Mouse (Mus musculus): ENCODE data around the gene Spef1. TPM values are rescaled to one million over a fixed set of nuclear protein-coding genes. Genes with fewer than 3 reads are reported as not detected.

Spef1 gene
- polyA plus RNA-seq, 1 experiment from 2014 or later = 1.2 TPM

- Histone ChIP-seq H3K9me3 (replicated peaks) (no peaks in the 10 kb centered on the region), H3K9ac (peak overlapping the region; percentile 97), H3K27me3 (no peaks in the 10 kb centered on the region), H3K36me3 (peaks cover 43% of the 10 kb centered on the region), H3K4me3 (replicated peaks) (peak overlapping the region; percentile 92), H3K27ac (peak overlapping the region; percentile 98), H3K4me2 (peak overlapping the region; percentile 82), H3K4me1 (replicated peaks) (peaks cover 63% of the 10 kb centered on the region)
- 26% methylated on average over 3 of the region's 3 CpGs for WGBS (ENCODE audit: insufficient replicate concordance)
- ATAC-seq (ENCODE audit: low read depth) (no peak), DNase-seq (no peak)
Observed at GRCm38 (mm10) chr2:131187602-131187922, 480 bp upstream of the Spef1 start.

- H3K27ac ChIP-seq = peak overlapping the region; percentile 98
- H3K27me3 ChIP-seq = no peaks in the 10 kb centered on the region
- WGBS (ENCODE audit: insufficient replicate concordance) = 2% methylated on average over 14 of the region's 14 CpGs
- ATAC-seq (ENCODE audit: low read depth) (peak; percentile 52), DNase-seq (no peak)
- peak overlapping the region; percentile 97 for H3K9ac ChIP-seq
- peaks cover 57% of the 10 kb centered on the region for H3K4me1 ChIP-seq (replicated peaks)
- no peaks in the 10 kb centered on the region for H3K9me3 ChIP-seq (replicated peaks)
- peak overlapping the region; percentile 92 for H3K4me3 ChIP-seq (replicated peaks)
- peak overlapping the region; percentile 82 for H3K4me2 ChIP-seq
- peaks cover 31% of the 10 kb centered on the region for H3K36me3 ChIP-seq
Observed at GRCm38 (mm10) chr2:131186343-131186742, 739 bp downstream of the Spef1 start.

GRCm38 (mm10) chr2:131179990-131180587, 7.0 kb downstream of the Spef1 start, which contains the start of gene Cenpb:
Gene Cenpb, minus strand, starts transcription at chr2:131180067.
- 3% methylated on average over 51 of the region's 57 CpGs for WGBS (ENCODE audit: insufficient replicate concordance)
- no peaks in the 10 kb centered on the region for H3K9me3 ChIP-seq (replicated peaks)
- peak within 1 kb of the TSS; percentile 96 for H3K9ac ChIP-seq
- peaks cover 57% of the 10 kb centered on the region for H3K4me1 ChIP-seq (replicated peaks)
- peak within 1 kb of the TSS; percentile 82 for H3K4me3 ChIP-seq (replicated peaks)
- no peaks in the 10 kb centered on the region for H3K27me3 ChIP-seq
- ATAC-seq (ENCODE audit: low read depth) (peak; percentile 83), DNase-seq (peak; percentile 72)
- H3K4me2 ChIP-seq = peak within 1 kb of the TSS; percentile 98
- peaks cover 13% of the 10 kb centered on the region for H3K36me3 ChIP-seq
- H3K27ac ChIP-seq = peak within 1 kb of the TSS; percentile 94

GRCm38 (mm10) chr2:131179246-131179886, 7.7 kb downstream of the Spef1 start:
- Histone ChIP-seq H3K27me3 (peaks cover 3% of the 10 kb centered on the region), H3K36me3 (peaks cover 13% of the 10 kb centered on the region), H3K4me2 (peak overlapping the region; percentile 98), H3K27ac (peak overlapping the region; percentile 94), H3K4me1 (replicated peaks) (peaks cover 65% of the 10 kb centered on the region), H3K9ac (peak overlapping the region; percentile 96), H3K4me3 (replicated peaks) (peak overlapping the region; percentile 82), H3K9me3 (replicated peaks) (no peaks in the 10 kb centered on the region)
- ATAC-seq (ENCODE audit: low read depth) = peak; percentile 67
- peak; percentile 53 for DNase-seq
- WGBS (ENCODE audit: insufficient replicate concordance) = 1% methylated on average over 67 of the region's 67 CpGs

GRCm38 (mm10) chr2:131178828-131179245, 8.2 kb downstream of the Spef1 start:
- peaks cover 13% of the 10 kb centered on the region for H3K36me3 ChIP-seq
- no peak for DNase-seq
- peak; percentile 3; the same call in 1 of the 2 replicates for ATAC-seq (ENCODE audit: low read depth)
- H3K9ac ChIP-seq = peak overlapping the region; percentile 96
- H3K9me3 ChIP-seq (replicated peaks) = no peaks in the 10 kb centered on the region
- H3K4me3 ChIP-seq (replicated peaks) = peak overlapping the region; percentile 82
- peak overlapping the region; percentile 94 for H3K27ac ChIP-seq
- peaks cover 8% of the 10 kb centered on the region for H3K27me3 ChIP-seq
- 51% methylated on average over 26 of the region's 26 CpGs for WGBS (ENCODE audit: insufficient replicate concordance)
- H3K4me2 ChIP-seq = peak overlapping the region; percentile 98
- H3K4me1 ChIP-seq (replicated peaks) = peaks cover 69% of the 10 kb centered on the region

GRCm38 (mm10) chr2:131177932-131178331, 9.2 kb downstream of the Spef1 start:
- peaks cover 13% of the 10 kb centered on the region for H3K36me3 ChIP-seq
- H3K4me2 ChIP-seq = peak overlapping the region; percentile 98
- peak overlapping the region; percentile 96 for H3K9ac ChIP-seq
- WGBS (ENCODE audit: insufficient replicate concordance) = 85% methylated on average over 9 of the region's 9 CpGs
- H3K27ac ChIP-seq = peak overlapping the region; percentile 94
- H3K9me3 ChIP-seq (replicated peaks) = no peaks in the 10 kb centered on the region
- DNase-seq (no peak), ATAC-seq (ENCODE audit: low read depth) (no peak)
- peak overlapping the region; percentile 82 for H3K4me3 ChIP-seq (replicated peaks)
- peaks cover 17% of the 10 kb centered on the region for H3K27me3 ChIP-seq
- peaks cover 68% of the 10 kb centered on the region for H3K4me1 ChIP-seq (replicated peaks)

GRCm38 (mm10) chr2:131176491-131176890, 10.6 kb downstream of the Spef1 start:
- Histone ChIP-seq H3K4me3 (replicated peaks) (no peak overlapping the region), H3K4me1 (replicated peaks) (peaks cover 83% of the 10 kb centered on the region), H3K9me3 (replicated peaks) (no peaks in the 10 kb centered on the region), H3K27ac (peak overlapping the region; percentile 94; the same call in 1 of the 2 replicates), H3K27me3 (peaks cover 32% of the 10 kb centered on the region), H3K4me2 (peak overlapping the region; percentile 98), H3K9ac (peak overlapping the region; percentile 96), H3K36me3 (peaks cover 13% of the 10 kb centered on the region)
- ATAC-seq (ENCODE audit: low read depth) (no peak), DNase-seq (no peak)
- WGBS (ENCODE audit: insufficient replicate concordance) = 66% methylated on average over 5 of the region's 5 CpGs

- DNase-seq = no peak
- Histone ChIP-seq H3K27ac (peak overlapping the region; percentile 67), H3K9ac (peak overlapping the region; percentile 96), H3K4me1 (replicated peaks) (peaks cover 87% of the 10 kb centered on the region), H3K4me2 (no peak overlapping the region), H3K4me3 (replicated peaks) (no peak overlapping the region), H3K36me3 (peaks cover 13% of the 10 kb centered on the region), H3K9me3 (replicated peaks) (no peaks in the 10 kb centered on the region), H3K27me3 (peaks cover 37% of the 10 kb centered on the region)
- ATAC-seq (ENCODE audit: low read depth) = no peak
- WGBS (ENCODE audit: insufficient replicate concordance) = 91% methylated on average over 1 of the region's 1 CpGs
Observed at GRCm38 (mm10) chr2:131175945-131176309, 11.2 kb downstream of the Spef1 start.

GRCm38 (mm10) chr2:131175286-131175944, 11.7 kb downstream of the Spef1 start:
- no peak overlapping the region for H3K9ac ChIP-seq

GRCm38 (mm10) chr2:131174700-131175099, 12.4 kb downstream of the Spef1 start:
- Histone ChIP-seq H3K27me3 (peaks cover 50% of the 10 kb centered on the region), H3K4me1 (replicated peaks) (peaks cover 78% of the 10 kb centered on the region), H3K36me3 (peaks cover 13% of the 10 kb centered on the region), H3K27ac (no peak overlapping the region), H3K9me3 (replicated peaks) (no peaks in the 10 kb centered on the region), H3K4me2 (peak overlapping the region; percentile 68), H3K4me3 (replicated peaks) (peak overlapping the region; percentile 52), H3K9ac (no peak overlapping the region)
- no peak for DNase-seq
- ATAC-seq (ENCODE audit: low read depth) = peak; percentile 19; the same call in 1 of the 2 replicates
- 2% methylated on average over 11 of the region's 11 CpGs for WGBS (ENCODE audit: insufficient replicate concordance)

More at GRCm38 (mm10) chr2:131175286-131175944, 11.7 kb downstream of the Spef1 start:
- Histone ChIP-seq H3K4me2 (no peak overlapping the region; the same call in 1 of the 2 replicates), H3K4me1 (replicated peaks) (peaks cover 82% of the 10 kb centered on the region), H3K4me3 (replicated peaks) (no peak overlapping the region), H3K36me3 (peaks cover 13% of the 10 kb centered on the region), H3K9me3 (replicated peaks) (no peaks in the 10 kb centered on the region), H3K27ac (peak overlapping the region; percentile 67), H3K27me3 (peaks cover 42% of the 10 kb centered on the region)
- 73% methylated on average over 3 of the region's 3 CpGs for WGBS (ENCODE audit: insufficient replicate concordance)
- DNase-seq (no peak), ATAC-seq (ENCODE audit: low read depth) (no peak)

- Histone ChIP-seq H3K4me3 (replicated peaks) (no peak overlapping the region), H3K4me1 (replicated peaks) (peaks cover 55% of the 10 kb centered on the region), H3K4me2 (no peak overlapping the region), H3K9me3 (replicated peaks) (no peaks in the 10 kb centered on the region), H3K27me3 (peaks cover 64% of the 10 kb centered on the region), H3K27ac (no peak overlapping the region), H3K36me3 (no peaks in the 10 kb centered on the region; the same call in 1 of the 2 replicates), H3K9ac (no peak overlapping the region)
- peak; percentile 48 for ATAC-seq (ENCODE audit: low read depth)
- 21% methylated on average over 9 of the region's 9 CpGs for WGBS (ENCODE audit: insufficient replicate concordance)
- DNase-seq = no peak
Observed at GRCm38 (mm10) chr2:131172322-131172721, 14.8 kb downstream of the Spef1 start.

All from liver, embryonic 13.5 days (tissue).